ENCODE assay signal across 8 mouse cellular contexts in genomic region chr7:16874190-16874589, GRCm38 (mm10). TPM values are rescaled to one million over a fixed set of nuclear protein-coding genes. Genes with fewer than 3 reads are reported as not detected.
DNase-seq lines count a peak whose midpoint lies in the region; ATAC-seq lines count a peak whose summit lies in the region.

No protein-coding gene starts in this region.

- 4% methylated on average over 17 of the region's 17 CpGs for WGBS in forebrain, embryonic 11.5 days
- WGBS in heart, embryonic 16.5 days = 4% methylated on average over 17 of the region's 17 CpGs
- WGBS in liver, embryonic 16.5 days (ENCODE audit: insufficient replicate concordance) = 2% methylated on average over 17 of the region's 17 CpGs
- 4% methylated on average over 17 of the region's 17 CpGs for WGBS in neural tube, embryonic 12.5 days

- peak overlapping the region; percentile 27 for H3K4me3 ChIP-seq in forebrain, embryonic 11.5 days (ENCODE audit: low read depth, low read length)
- peak overlapping the region; percentile 40 for H3K4me3 ChIP-seq in heart, embryonic 16.5 days (ENCODE audit: low read length)
- peak overlapping the region; percentile 68 for H3K4me3 ChIP-seq in liver, embryonic 16.5 days (ENCODE audit: low read depth, low read length)
- H3K4me3 ChIP-seq in neural tube, embryonic 12.5 days = peak overlapping the region; percentile 79

- peaks cover 16% of the 10 kb centered on the region for H3K4me1 ChIP-seq in forebrain, embryonic 11.5 days (replicated peaks; ENCODE audit: control insufficient read depth, insufficient read depth, low read length)
- peaks cover 12% of the 10 kb centered on the region for H3K4me1 ChIP-seq in heart, embryonic 16.5 days (ENCODE audit: control insufficient read depth, insufficient read depth, low read length)
- H3K4me1 ChIP-seq in liver, embryonic 16.5 days (ENCODE audit: control insufficient read depth, low read depth, low read length) = peaks cover 15% of the 10 kb centered on the region
- peaks cover 23% of the 10 kb centered on the region for H3K4me1 ChIP-seq in neural tube, embryonic 12.5 days

- H3K9me3 ChIP-seq in forebrain, embryonic 11.5 days (ENCODE audit: control insufficient read depth, low read length) = no peaks in the 10 kb centered on the region; the same call in 1 of the 2 replicates
- H3K9me3 ChIP-seq in heart, embryonic 16.5 days (replicated peaks; ENCODE audit: control insufficient read depth, low read length) = no peaks in the 10 kb centered on the region
- no peaks in the 10 kb centered on the region for H3K9me3 ChIP-seq in liver, embryonic 16.5 days (replicated peaks; ENCODE audit: control insufficient read depth, low read length)
- H3K9me3 ChIP-seq in neural tube, embryonic 12.5 days = no peaks in the 10 kb centered on the region

- no peaks in the 10 kb centered on the region for H3K27me3 ChIP-seq in forebrain, embryonic 11.5 days (ENCODE audit: control insufficient read depth, insufficient read depth, low read length)
- no peaks in the 10 kb centered on the region for H3K27me3 ChIP-seq in heart, embryonic 16.5 days (ENCODE audit: control insufficient read depth, insufficient read depth, low read length)
- peaks cover 17% of the 10 kb centered on the region for H3K27me3 ChIP-seq in liver, embryonic 16.5 days (ENCODE audit: control insufficient read depth, insufficient read depth, low read depth, low read length)
- H3K27me3 ChIP-seq in neural tube, embryonic 12.5 days (replicated peaks) = no peaks in the 10 kb centered on the region

- peak; percentile 77 to 84 for DNase-seq in CD8-positive naive resting alpha-beta T cell, adult 2 months (ENCODE audit: low read depth in 2 of 2, low spot score in 2 of 2)
- peak; percentile 48 for DNase-seq in c-Kit-negative CD71-positive TER-119-positive erythroid progenitor cells, embryonic 14.5 days (ENCODE audit: low read depth, low spot score)
- DNase-seq in forebrain, embryonic 11.5 days (ENCODE audit: low spot score) = peak; percentile 89
- peak; percentile 68 to 86 for DNase-seq in kidney, postnatal 36 days
- DNase-seq in testis, postnatal 10 days (ENCODE audit: low spot score) = peak; percentile 88

- no peak for ATAC-seq in forebrain, embryonic 11.5 days (replicated peaks; ENCODE audit: low FRiP score)
- ATAC-seq in heart, embryonic 16.5 days (replicated peaks; ENCODE audit: extremely low read depth, insufficient read depth, low FRiP score) = no peak
- no peak for ATAC-seq in liver, embryonic 16.5 days (ENCODE audit: low read depth)
- ATAC-seq in neural tube, embryonic 12.5 days (ENCODE audit: low FRiP score, low read depth) = no peak

- H3K4me2 ChIP-seq in forebrain, embryonic 11.5 days (ENCODE audit: low read depth, low read length, severe bottlenecking) = peak overlapping the region; percentile 46
- H3K4me2 ChIP-seq in heart, embryonic 16.5 days (ENCODE audit: low read depth, low read length) = peak overlapping the region; percentile 91
- peak overlapping the region; percentile 95 for H3K4me2 ChIP-seq in liver, embryonic 16.5 days (ENCODE audit: low read depth, low read length)
- H3K4me2 ChIP-seq in neural tube, embryonic 12.5 days (replicated peaks) = peak overlapping the region; percentile 83

- H3K9ac ChIP-seq in forebrain, embryonic 11.5 days (ENCODE audit: low read length) = peak overlapping the region; percentile 39
- peak overlapping the region; percentile 48 for H3K9ac ChIP-seq in heart, embryonic 16.5 days (ENCODE audit: low read length)
- no peak overlapping the region for H3K9ac ChIP-seq in liver, embryonic 16.5 days (ENCODE audit: low read depth, low read length)
- 0 out of 2 replicates have a peak overlapping the region, but pooled peaks have one; percentile 35 for H3K9ac ChIP-seq in neural tube, embryonic 12.5 days

- peak overlapping the region; percentile 92 for H3K27ac ChIP-seq in forebrain, embryonic 11.5 days (ENCODE audit: low read depth, low read length)
- H3K27ac ChIP-seq in heart, embryonic 16.5 days (ENCODE audit: low read length) = peak overlapping the region; percentile 92
- H3K27ac ChIP-seq in liver, embryonic 16.5 days (ENCODE audit: low read length) = peak overlapping the region; percentile 58
- H3K27ac ChIP-seq in neural tube, embryonic 12.5 days = peak overlapping the region; percentile 59

- H3K36me3 ChIP-seq in forebrain, embryonic 11.5 days (ENCODE audit: control insufficient read depth, insufficient read depth, low read length) = no peaks in the 10 kb centered on the region
- no peaks in the 10 kb centered on the region for H3K36me3 ChIP-seq in heart, embryonic 16.5 days (ENCODE audit: control insufficient read depth, insufficient read depth)
- H3K36me3 ChIP-seq in liver, embryonic 16.5 days (ENCODE audit: control insufficient read depth, insufficient read depth) = no peaks in the 10 kb centered on the region
- H3K36me3 ChIP-seq in neural tube, embryonic 12.5 days = peaks cover 7% of the 10 kb centered on the region; the same call in 1 of the 2 replicates

RNA-seq across cellular contexts. Expression of gene Dact3, which starts 0.9 kb away (rescaled TPM):
- 4.8 and 7.0 TPM in 2 replicates for polyA plus RNA-seq in forebrain, embryonic 11.5 days (2014; fragmentation: Nextera tagmentation; extraction: Ambion mirVana)
- polyA plus RNA-seq in heart, embryonic 16.5 days (2015; fragmentation: Nextera tagmentation; extraction: Ambion mirVana) = 2.8 and 3.1 TPM in 2 replicates
- polyA plus RNA-seq in liver, embryonic 16.5 days (2015; fragmentation: Nextera tagmentation; extraction: Ambion mirVana) = 0.05 and 0.12 TPM in 2 replicates
- 9.0 and 10.2 TPM in 2 replicates for polyA plus RNA-seq in neural tube, embryonic 12.5 days (2016; fragmentation: Nextera tagmentation; extraction: Ambion mirVana)

RNA-seq across cellular contexts. Expression of gene Gng8, which starts 17.4 kb away (rescaled TPM):
- polyA plus RNA-seq in forebrain, embryonic 11.5 days (2014; fragmentation: Nextera tagmentation; extraction: Ambion mirVana) = 7.3 and 7.4 TPM in 2 replicates
- polyA plus RNA-seq in heart, embryonic 16.5 days (2015; fragmentation: Nextera tagmentation; extraction: Ambion mirVana) = 2.9 and 3.7 TPM in 2 replicates
- 0.17 TPM in 1 of 2 replicates, not detected in the other for polyA plus RNA-seq in liver, embryonic 16.5 days (2015; fragmentation: Nextera tagmentation; extraction: Ambion mirVana)
- 8.4 and 9.6 TPM in 2 replicates for polyA plus RNA-seq in neural tube, embryonic 12.5 days (2016; fragmentation: Nextera tagmentation; extraction: Ambion mirVana)

RNA-seq across cellular contexts. Expression of gene Prkd2, which starts 31.5 kb away (rescaled TPM):
- polyA plus RNA-seq in forebrain, embryonic 11.5 days (2014; fragmentation: Nextera tagmentation; extraction: Ambion mirVana) = 11.0 and 11.6 TPM in 2 replicates
- 13.0 and 15.4 TPM in 2 replicates for polyA plus RNA-seq in heart, embryonic 16.5 days (2015; fragmentation: Nextera tagmentation; extraction: Ambion mirVana)
- 2.8 and 3.6 TPM in 2 replicates for polyA plus RNA-seq in liver, embryonic 16.5 days (2015; fragmentation: Nextera tagmentation; extraction: Ambion mirVana)
- 9.5 and 10.4 TPM in 2 replicates for polyA plus RNA-seq in neural tube, embryonic 12.5 days (2016; fragmentation: Nextera tagmentation; extraction: Ambion mirVana)

RNA-seq across cellular contexts. Expression of gene Ptgir, which starts 32.1 kb away (rescaled TPM):
- 0.11 and 0.39 TPM in 2 replicates for polyA plus RNA-seq in forebrain, embryonic 11.5 days (2014; fragmentation: Nextera tagmentation; extraction: Ambion mirVana)
- 1.4 and 1.5 TPM in 2 replicates for polyA plus RNA-seq in heart, embryonic 16.5 days (2015; fragmentation: Nextera tagmentation; extraction: Ambion mirVana)
- 1.2 and 1.3 TPM in 2 replicates for polyA plus RNA-seq in liver, embryonic 16.5 days (2015; fragmentation: Nextera tagmentation; extraction: Ambion mirVana)
- polyA plus RNA-seq in neural tube, embryonic 12.5 days (2016; fragmentation: Nextera tagmentation; extraction: Ambion mirVana) = 1.5 and 3.0 TPM in 2 replicates

RNA-seq across cellular contexts. Expression of gene Calm3, which starts 49.7 kb away (rescaled TPM):
- polyA plus RNA-seq in forebrain, embryonic 11.5 days (2014; fragmentation: Nextera tagmentation; extraction: Ambion mirVana) = 276 and 285 TPM in 2 replicates
- polyA plus RNA-seq in heart, embryonic 16.5 days (2015; fragmentation: Nextera tagmentation; extraction: Ambion mirVana) = 112 and 128 TPM in 2 replicates
- polyA plus RNA-seq in liver, embryonic 16.5 days (2015; fragmentation: Nextera tagmentation; extraction: Ambion mirVana) = 81.6 and 86.6 TPM in 2 replicates
- 213 and 232 TPM in 2 replicates for polyA plus RNA-seq in neural tube, embryonic 12.5 days (2016; fragmentation: Nextera tagmentation; extraction: Ambion mirVana)

Comparison
In these comparisons a context has a peak if more than half of its experiments do, and no peak if none do; other contexts are left out.
1. H3K4me3 ChIP-seq: peak in every context shown above with its lines; median percentile 79 in neural tube, embryonic 12.5 days; 68 in liver, embryonic 16.5 days; 40 in heart, embryonic 16.5 days; 27 in forebrain, embryonic 11.5 days.